ENCODE assay signal across 23 mouse cellular contexts in genomic region chr1:136179511-136180001, GRCm38 (mm10). TPM values are rescaled to one million over a fixed set of nuclear protein-coding genes. Genes with fewer than 3 reads are reported as not detected.
DNase-seq lines count a peak whose midpoint lies in the region; ATAC-seq and TF ChIP-seq lines count a peak whose summit lies in the region.
"Had no signal": no experiment of that assay in that cellular context is flagged by ENCODE, and none has a peak within 500 bp of the region (broad histone marks: within the 10 kb centered on the region; RNA-seq: fewer than 3 reads in every experiment).

No protein-coding gene starts in this region.

- H3K9ac ChIP-seq in hindbrain, embryonic 16.5 days (ENCODE audit: low read depth, low read length), result no peak overlapping the region
- no peak overlapping the region for H3K9ac ChIP-seq in forebrain, embryonic 16.5 days (replicated peaks; ENCODE audit: low read depth, low read length)
- H3K9ac ChIP-seq in liver, embryonic 16.5 days (ENCODE audit: low read depth, low read length), result no peak overlapping the region
- H3K9ac ChIP-seq: heart, embryonic 12.5 days; neural tube, embryonic 12.5 days had no signal

- ATAC-seq in hindbrain, embryonic 16.5 days, result 0 out of 2 replicates have a peak, but pooled peaks have one; percentile 6
- peak; percentile 12 for ATAC-seq in Patski
- ATAC-seq in forebrain, embryonic 16.5 days, result peak; percentile 18; the same call in 1 of the 2 replicates
- ATAC-seq in liver, embryonic 16.5 days (ENCODE audit: low read depth), result peak; percentile 80
- ATAC-seq in inflammation-experienced regulatory T-cells, adult 6 months, result no peak
- ATAC-seq in frontal cortex, adult (ENCODE audit: low TSS enrichment), result no peak

- no peak overlapping the region for H3K4me2 ChIP-seq in hindbrain, embryonic 16.5 days (ENCODE audit: low read length)
- no peak overlapping the region for H3K4me2 ChIP-seq in forebrain, embryonic 16.5 days (ENCODE audit: low read length)
- no peak overlapping the region for H3K4me2 ChIP-seq in liver, embryonic 16.5 days (ENCODE audit: low read depth, low read length)
- H3K4me2 ChIP-seq: heart, embryonic 12.5 days; neural tube, embryonic 12.5 days had no signal

- CTCF ChIA-PET in Patski (lab: Charles Lee), result no interaction called here

- POLR2A ChIA-PET in Patski (lab: Charles Lee), result no interaction called here

- H3K4me1 ChIP-seq in hindbrain, embryonic 16.5 days (ENCODE audit: control insufficient read depth, insufficient read depth, low read depth, low read length), result no peaks in the 10 kb centered on the region; the same call in 1 of the 2 replicates
- H3K4me1 ChIP-seq in hindbrain, embryonic 10.5 days (replicated peaks), result peaks cover 13% of the 10 kb centered on the region
- no peaks in the 10 kb centered on the region; the same call in 1 of the 2 replicates for H3K4me1 ChIP-seq in forebrain, embryonic 16.5 days (replicated peaks; ENCODE audit: control insufficient read depth, insufficient read depth, low read length)
- peaks cover 30% of the 10 kb centered on the region for H3K4me1 ChIP-seq in liver, embryonic 16.5 days (ENCODE audit: control insufficient read depth, low read depth, low read length)

- H3K27me3 ChIP-seq in hindbrain, embryonic 16.5 days (replicated peaks; ENCODE audit: control insufficient read depth, insufficient read depth, low read length), result no peaks in the 10 kb centered on the region
- no peaks in the 10 kb centered on the region for H3K27me3 ChIP-seq in hindbrain, embryonic 10.5 days (ENCODE audit: insufficient read depth, poor library complexity, severe bottlenecking)
- no peaks in the 10 kb centered on the region for H3K27me3 ChIP-seq in Patski
- no peaks in the 10 kb centered on the region for H3K27me3 ChIP-seq in forebrain, embryonic 16.5 days (replicated peaks; ENCODE audit: control insufficient read depth, insufficient read depth, low read length)
- no peaks in the 10 kb centered on the region for H3K27me3 ChIP-seq in liver, embryonic 16.5 days (ENCODE audit: control insufficient read depth, insufficient read depth, low read depth, low read length)
- H3K27me3 ChIP-seq: heart, embryonic 12.5 days; neural tube, embryonic 12.5 days had no signal

- in situ Hi-C loops in Patski (cut with MboI; ENCODE audit: low pct_unique_long_range_greater_than_20kb), result no loop called here

- TF ChIP-seq CTCF in Patski (IDR thresholded peaks at IDR 0.05), result no peak

- H3K4me3 ChIP-seq in hindbrain, embryonic 16.5 days (ENCODE audit: low read length), result no peak overlapping the region
- no peak overlapping the region for H3K4me3 ChIP-seq in hindbrain, embryonic 10.5 days
- H3K4me3 ChIP-seq in forebrain, embryonic 16.5 days (replicated peaks; ENCODE audit: low read length), result no peak overlapping the region
- no peak overlapping the region for H3K4me3 ChIP-seq in liver, embryonic 16.5 days (ENCODE audit: low read depth, low read length)
- H3K4me3 ChIP-seq: embryonic facial prominence, embryonic 10.5 days; heart, embryonic 12.5 days; megakaryocyte, embryonic 14.5 days; neural tube, embryonic 12.5 days had no signal

- no peak for DNase-seq in hindbrain, embryonic 10.5 days (ENCODE audit: low spot score)
- DNase-seq in Patski (ENCODE audit: low read depth, low spot score), result no peak
- no peak for DNase-seq in adrenal gland, postnatal 14 days
- DNase-seq: cerebellum, adult 11-12 months; cerebellum, postnatal 25 days; heart, postnatal 4 days; kidney, adult 9 months; kidney, postnatal 4 days; layer of hippocampus, postnatal 36 days; left cerebral cortex, postnatal 4 days had no signal

- no peaks in the 10 kb centered on the region for H3K9me3 ChIP-seq in hindbrain, embryonic 16.5 days (ENCODE audit: control insufficient read depth, low read length)
- no peaks in the 10 kb centered on the region for H3K9me3 ChIP-seq in hindbrain, embryonic 10.5 days
- no peaks in the 10 kb centered on the region for H3K9me3 ChIP-seq in forebrain, embryonic 16.5 days (ENCODE audit: control insufficient read depth, low read length)
- H3K9me3 ChIP-seq in liver, embryonic 16.5 days (replicated peaks; ENCODE audit: control insufficient read depth, low read length), result no peaks in the 10 kb centered on the region
- H3K9me3 ChIP-seq: embryonic facial prominence, embryonic 10.5 days; heart, embryonic 12.5 days; megakaryocyte, embryonic 14.5 days; neural tube, embryonic 12.5 days had no signal

- H3K36me3 ChIP-seq in hindbrain, embryonic 16.5 days (ENCODE audit: control insufficient read depth, insufficient read depth, low read length), result peaks cover 17% of the 10 kb centered on the region; the same call in 1 of the 2 replicates
- H3K36me3 ChIP-seq in hindbrain, embryonic 10.5 days, result peaks cover 50% of the 10 kb centered on the region
- peaks cover 14% of the 10 kb centered on the region for H3K36me3 ChIP-seq in forebrain, embryonic 16.5 days (ENCODE audit: control insufficient read depth, insufficient read depth)
- no peaks in the 10 kb centered on the region for H3K36me3 ChIP-seq in liver, embryonic 16.5 days (ENCODE audit: control insufficient read depth, insufficient read depth)

- no peak overlapping the region for H3K27ac ChIP-seq in hindbrain, embryonic 16.5 days (ENCODE audit: low read depth, low read length)
- no peak overlapping the region for H3K27ac ChIP-seq in hindbrain, embryonic 10.5 days
- no peak overlapping the region; the same call in 1 of the 2 replicates for H3K27ac ChIP-seq in forebrain, embryonic 16.5 days (ENCODE audit: low read length)
- peak overlapping the region; percentile 31; the same call in 1 of the 2 replicates for H3K27ac ChIP-seq in liver, embryonic 16.5 days (ENCODE audit: low read length)
- H3K27ac ChIP-seq: embryonic facial prominence, embryonic 10.5 days; neural tube, embryonic 12.5 days had no signal

- 54% methylated on average over 2 of the region's 2 CpGs for WGBS in hindbrain, embryonic 16.5 days
- WGBS in hindbrain, embryonic 10.5 days, result 81% methylated on average over 2 of the region's 2 CpGs
- WGBS in forebrain, embryonic 16.5 days, result 50% methylated on average over 2 of the region's 2 CpGs
- WGBS in liver, embryonic 16.5 days (ENCODE audit: insufficient replicate concordance), result 27% methylated on average over 2 of the region's 2 CpGs

RNA-seq across cellular contexts. Expression of gene Mroh3, which starts 33.1 kb away (rescaled TPM):
- polyA plus RNA-seq in hindbrain, embryonic 16.5 days (2015; fragmentation: Nextera tagmentation; extraction: Ambion mirVana), result not detected in 2 replicates
- 0.40 and 0.47 TPM in 2 replicates for polyA plus RNA-seq in hindbrain, embryonic 10.5 days (2016; fragmentation: Nextera tagmentation; extraction: Ambion mirVana)
- 0.91 TPM for polyA plus RNA-seq in Patski (2021)
- 0.16 TPM in 1 of 2 replicates, not detected in the other for polyA plus RNA-seq in forebrain, embryonic 16.5 days (2015; fragmentation: Nextera tagmentation; extraction: Ambion mirVana)
- not detected in 2 replicates for polyA plus RNA-seq in liver, embryonic 16.5 days (2015; fragmentation: Nextera tagmentation; extraction: Ambion mirVana)
- not detected for polyA plus RNA-seq in inflammation-experienced regulatory T-cells, adult 6 months (2017; shearing (Covaris generic))
- not detected in 2 replicates for total RNA-seq in adrenal gland, postnatal 14 days (2021)
- total RNA-seq: adrenal gland, adult 18-20 months; granulocyte monocyte progenitor cell, adult 5-6 weeks; heart, postnatal 4 days had no signal
- polyA plus RNA-seq: C2C12; heart, embryonic 12.5 days; neural tube, embryonic 12.5 days; spleen, adult 2 months had no signal

RNA-seq across cellular contexts. Expression of gene Kif21b, which starts 48.4 kb away (rescaled TPM):
- 43.6 and 44.3 TPM in 2 replicates for polyA plus RNA-seq in hindbrain, embryonic 16.5 days (2015; fragmentation: Nextera tagmentation; extraction: Ambion mirVana)
- 6.6 and 15.5 TPM in 2 replicates for polyA plus RNA-seq in hindbrain, embryonic 10.5 days (2016; fragmentation: Nextera tagmentation; extraction: Ambion mirVana)
- 2.4 TPM for polyA plus RNA-seq in Patski (2021)
- 78.3 and 80.5 TPM in 2 replicates for polyA plus RNA-seq in forebrain, embryonic 16.5 days (2015; fragmentation: Nextera tagmentation; extraction: Ambion mirVana)
- polyA plus RNA-seq in liver, embryonic 16.5 days (2015; fragmentation: Nextera tagmentation; extraction: Ambion mirVana), result 1.3 TPM in 2 replicates
- 10 to 100 TPM; 23.8 to 43.9 (median 33.8) TPM for polyA plus RNA-seq in inflammation-experienced regulatory T-cells, adult 6 months (2017; shearing (Covaris generic))
- total RNA-seq in adrenal gland, postnatal 14 days (2021), result 2.7 and 12.5 TPM in 2 replicates

RNA-seq across cellular contexts. Expression of gene Inava, which starts 54.5 kb away (rescaled TPM):
- 2.6 TPM in 2 replicates for polyA plus RNA-seq in hindbrain, embryonic 16.5 days (2015; fragmentation: Nextera tagmentation; extraction: Ambion mirVana)
- 19.8 and 25.6 TPM in 2 replicates for polyA plus RNA-seq in hindbrain, embryonic 10.5 days (2016; fragmentation: Nextera tagmentation; extraction: Ambion mirVana)
- polyA plus RNA-seq in Patski (2021), result 21.6 TPM
- 4.2 and 5.2 TPM in 2 replicates for polyA plus RNA-seq in forebrain, embryonic 16.5 days (2015; fragmentation: Nextera tagmentation; extraction: Ambion mirVana)
- polyA plus RNA-seq in liver, embryonic 16.5 days (2015; fragmentation: Nextera tagmentation; extraction: Ambion mirVana), result 0.07 and 0.44 TPM in 2 replicates
- polyA plus RNA-seq in inflammation-experienced regulatory T-cells, adult 6 months (2017; shearing (Covaris generic)), result under 1 TPM in 1 of 3 experiments, not detected in 2; 0.11 TPM
- total RNA-seq in adrenal gland, postnatal 14 days (2021), result not detected in 2 replicates
- total RNA-seq: granulocyte monocyte progenitor cell, adult 5-6 weeks; heart, postnatal 4 days had no signal

Comparison
In these comparisons a context has a peak if more than half of its experiments do, and no peak if none do; other contexts are left out.
1. ATAC-seq: peak in hindbrain, embryonic 16.5 days (single experiment), Patski (single experiment), forebrain, embryonic 16.5 days (single experiment) and liver, embryonic 16.5 days (single experiment); none in inflammation-experienced regulatory T-cells, adult 6 months (single experiment) and frontal cortex, adult (single experiment).